Mouse (Mus musculus) adrenal gland, adult 8-10 months (tissue): ENCODE results near the gene Teddm3. TPM values are rescaled to one million over a fixed set of nuclear protein-coding genes. Genes with fewer than 3 reads are reported as not detected.
"Not testable (repeated sequence)": the region's sequence is repeated elsewhere in the genome, so short reads cannot be mapped to it uniquely, and the experiment has no call there.

Experiments used
- DNase-seq: peaks from one replicate; pipeline ENCODE4 v3.0.0; 2022
- total RNA-seq, 4 experiments: library from RNA; stranded (reverse); gene quantifications; 2 replicates each; pipeline ENCODE4 v1.2.4; 2022

Teddm3 gene
- under 1 TPM in 1 of 4 experiments, not detected in 3; 0.21 TPM for total RNA-seq

DNA sequence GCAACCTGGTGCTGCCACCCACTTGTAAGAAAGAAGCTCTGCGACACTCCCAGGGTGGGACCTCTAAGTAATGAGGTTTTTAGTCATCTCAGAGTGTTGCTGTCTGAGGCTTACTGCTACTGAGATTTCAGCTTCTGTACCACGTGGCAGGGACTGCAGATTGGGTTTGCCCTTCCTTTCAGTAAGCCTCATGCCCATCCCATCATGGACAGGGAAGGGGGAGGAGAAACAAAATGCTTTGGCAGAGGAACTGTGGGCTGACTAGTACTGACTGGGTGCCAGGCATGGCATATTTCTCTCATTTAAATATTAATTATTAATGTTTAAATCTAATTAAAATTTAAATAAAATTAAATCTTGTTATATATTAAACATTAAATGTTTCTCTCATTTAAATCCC is at the start of gene Teddm3:
Gene Teddm3, minus strand, starts transcription at position 101 of the 400 bp plus-strand sequence.
- not testable (repeated sequence) for DNase-seq

DNA sequence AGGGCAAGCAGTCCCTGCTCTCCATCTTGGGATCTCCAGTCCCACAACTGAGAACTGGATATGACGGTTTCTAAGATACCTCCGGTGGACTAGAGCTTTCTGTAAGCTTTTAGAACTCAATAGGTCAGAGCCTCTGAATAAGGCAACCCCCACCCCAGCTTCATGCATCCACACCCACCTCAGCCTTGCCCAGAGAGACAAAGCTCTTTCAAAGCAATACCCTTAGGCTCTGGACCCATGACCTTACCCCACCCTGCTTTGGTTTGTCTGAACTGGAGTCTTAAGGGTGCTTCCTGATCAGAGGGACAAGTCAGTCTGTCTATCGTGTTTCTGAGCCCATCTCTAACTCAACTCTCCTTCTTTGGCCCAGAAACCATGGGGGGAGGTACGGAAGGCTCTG is 48.9 kb upstream of the Teddm3 start:
- DNase-seq, result no peak

DNA sequence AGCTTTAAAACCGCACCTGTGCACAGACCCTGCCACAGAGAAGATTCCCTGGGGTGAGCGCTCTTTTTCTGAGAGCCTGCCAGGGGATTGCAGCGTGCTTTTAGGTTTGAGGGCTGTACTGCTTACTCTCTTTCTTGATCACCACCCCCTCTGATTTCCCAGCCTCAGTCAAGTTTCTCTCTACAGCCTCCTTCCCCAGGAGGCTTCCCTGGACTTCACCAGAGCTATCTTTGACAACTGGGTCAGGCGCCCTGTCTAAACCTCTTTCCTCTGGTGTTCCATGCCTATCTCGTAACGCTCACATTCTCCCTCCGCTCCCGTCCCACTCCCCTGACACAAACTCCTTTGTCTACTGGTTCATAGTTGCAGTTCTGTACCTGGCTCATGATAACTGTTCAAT is 45.6 kb upstream of the Teddm3 start:
- no peak for DNase-seq

DNA sequence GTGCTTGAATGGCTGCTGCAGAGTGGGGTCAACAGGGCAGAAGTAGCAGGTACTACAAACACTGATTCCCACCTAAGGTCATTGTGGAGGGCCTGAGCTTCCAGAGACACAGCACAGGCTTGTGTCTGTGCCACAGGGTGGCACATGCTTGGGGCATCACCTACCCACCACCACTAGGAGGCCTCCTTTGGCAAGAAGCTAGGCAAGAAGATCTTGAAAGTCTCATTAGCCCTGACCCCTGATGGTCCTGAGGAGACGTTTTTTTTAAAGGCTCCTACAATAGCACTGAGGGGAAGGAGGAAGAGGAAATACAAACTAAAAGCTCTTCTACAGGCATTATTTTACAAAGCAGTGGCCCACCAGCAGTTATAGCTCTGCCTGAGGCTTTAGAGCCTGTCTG is 44.7 kb upstream of the Teddm3 start:
- no peak for DNase-seq

DNA sequence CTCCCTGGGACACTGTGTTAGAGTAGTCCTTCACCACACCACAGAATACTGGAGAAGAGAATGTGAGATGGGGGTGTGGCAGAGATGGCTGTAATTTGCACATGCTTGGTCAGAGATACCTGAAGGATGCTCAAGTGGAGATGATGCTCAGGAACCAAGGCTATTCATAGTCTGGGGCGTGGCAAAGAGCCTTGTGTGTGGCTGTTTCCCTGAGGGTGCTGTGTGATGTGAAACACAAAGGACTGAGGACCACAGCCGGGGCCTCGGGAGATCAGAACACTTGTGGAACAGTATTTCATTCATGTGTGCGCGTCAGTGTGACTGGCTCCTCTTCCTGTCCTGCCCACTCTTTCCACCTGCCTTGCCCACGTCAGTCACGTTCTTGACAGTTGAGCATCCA is 44.2 kb upstream of the Teddm3 start:
- DNase-seq, result no peak

DNA sequence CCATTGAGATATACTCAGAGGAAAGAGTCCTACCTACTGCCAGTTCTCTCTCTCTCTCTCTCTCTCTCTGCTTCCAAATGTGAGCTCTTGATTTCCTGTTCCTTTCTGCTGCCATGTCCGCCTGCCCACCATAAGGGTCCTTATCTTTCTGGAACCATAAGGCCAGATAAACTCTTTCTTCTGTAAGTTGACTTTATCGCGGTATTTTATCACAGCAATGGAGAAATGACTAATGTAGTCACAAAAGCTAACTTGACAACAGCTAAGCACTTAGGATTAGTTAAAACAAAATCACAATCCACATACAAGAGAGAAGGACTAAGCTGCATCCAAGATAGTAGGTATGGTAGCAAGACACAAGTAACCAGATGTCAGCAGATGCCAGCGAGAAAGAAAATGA is 43.7 kb upstream of the Teddm3 start:
- DNase-seq, result no peak

DNA sequence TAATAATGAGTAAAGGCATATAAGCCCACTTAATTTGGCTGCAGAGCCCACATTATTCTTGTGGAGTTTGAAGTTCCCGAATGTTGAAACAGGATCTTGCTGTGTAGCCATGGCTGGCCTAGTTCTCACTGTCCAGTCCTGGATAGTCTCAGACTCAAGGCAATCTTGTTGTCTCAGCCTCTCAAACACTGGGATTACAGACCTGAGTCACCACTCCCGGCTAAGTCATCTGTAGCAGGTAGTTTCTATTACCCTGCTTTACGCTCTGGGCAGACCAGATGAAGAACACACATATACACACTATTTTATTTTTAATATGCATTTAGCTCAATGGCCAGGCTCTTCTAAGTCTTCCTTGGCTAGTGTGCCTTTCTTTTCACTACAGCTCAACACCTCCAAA is 42.8 kb upstream of the Teddm3 start:
- no peak for DNase-seq

DNA sequence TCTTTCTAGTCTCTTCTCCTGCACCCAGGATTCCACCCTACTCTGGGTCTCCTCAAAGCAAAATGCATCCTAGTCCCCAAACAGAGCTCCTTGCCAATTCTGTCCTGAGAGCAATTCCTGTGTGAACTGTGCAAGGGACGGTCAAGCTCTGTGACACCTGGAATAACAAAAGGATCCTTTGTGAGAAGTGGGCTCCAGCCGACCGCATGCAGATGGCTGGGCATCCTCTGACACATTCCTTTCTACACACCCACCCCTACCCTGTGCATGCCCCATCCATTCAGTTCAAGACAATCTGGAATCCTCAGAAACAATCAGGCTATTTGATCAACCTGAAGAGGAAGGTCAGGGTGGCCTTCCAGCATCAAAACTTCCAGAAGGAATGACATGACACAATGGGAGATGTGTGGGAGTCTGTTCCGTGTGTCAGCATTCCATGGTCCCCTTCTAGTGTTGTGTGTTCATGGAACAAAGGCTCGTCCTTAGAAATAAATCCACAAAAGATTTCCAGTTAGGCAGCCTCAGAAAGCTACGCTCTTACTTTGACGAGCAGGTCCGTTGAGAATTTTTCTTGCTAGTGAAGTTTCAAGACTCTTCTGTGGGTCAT is 41.6 kb upstream of the Teddm3 start:
- no peak for DNase-seq

DNA sequence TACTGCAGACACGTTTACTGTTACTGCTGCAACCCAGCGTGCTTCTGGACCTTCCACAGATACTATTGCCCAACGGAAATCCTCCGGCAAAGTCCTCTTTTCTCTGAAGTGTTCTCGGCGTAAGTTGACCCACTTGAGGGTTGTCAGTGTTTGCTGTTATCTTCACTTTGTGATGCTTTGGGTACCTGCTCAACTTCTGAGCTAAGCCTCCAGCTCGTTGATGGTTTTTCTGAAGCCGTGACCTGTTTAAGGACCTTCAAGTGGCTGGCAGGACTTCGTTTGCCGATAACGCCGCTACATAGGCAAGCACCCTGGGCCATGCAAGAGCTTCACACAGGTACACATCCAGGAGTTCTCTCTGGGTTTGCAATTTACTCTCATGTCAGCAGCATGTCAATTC is 40.4 kb upstream of the Teddm3 start:
- no peak for DNase-seq

DNA sequence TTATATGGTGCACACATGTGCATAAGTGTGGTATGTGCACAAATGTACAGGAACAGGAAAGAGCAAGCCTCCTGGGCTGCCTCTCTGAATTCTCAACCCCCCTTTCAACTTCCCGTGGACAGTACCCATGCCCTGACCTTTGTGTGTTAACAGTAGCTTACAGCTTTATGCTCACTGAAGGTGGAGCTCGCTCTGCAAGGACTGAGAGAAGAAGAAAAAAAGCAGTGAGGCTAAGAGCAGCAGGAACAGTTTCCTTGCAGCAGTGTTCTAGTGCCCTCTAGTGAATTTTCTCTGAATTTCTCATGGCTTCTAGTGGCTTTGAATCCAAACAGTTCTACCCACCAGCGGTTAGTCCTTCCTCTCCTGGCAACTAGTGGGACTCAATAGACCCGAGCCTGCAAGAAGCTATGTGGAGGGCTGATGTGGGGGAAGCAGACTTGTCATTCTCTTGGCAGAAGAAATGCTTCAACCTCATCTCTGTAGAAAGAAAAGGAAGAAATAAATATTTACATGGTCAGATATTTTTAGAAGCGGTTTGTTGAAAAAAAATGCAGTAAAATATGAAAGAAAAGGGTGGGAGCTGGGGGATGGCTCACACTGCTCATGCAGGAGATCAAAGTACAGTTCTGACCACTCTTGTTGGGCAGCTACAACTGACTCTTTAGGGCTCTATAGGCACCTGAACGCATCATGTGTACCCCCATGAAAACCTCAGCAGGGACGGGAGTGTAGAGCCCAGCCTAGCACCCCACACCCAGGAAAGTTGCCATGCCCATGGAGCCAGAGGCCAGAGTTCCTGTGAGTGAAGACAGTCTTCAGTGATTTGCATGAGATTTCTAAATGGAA is 38.9 kb upstream of the Teddm3 start:
- no peak for DNase-seq

DNA sequence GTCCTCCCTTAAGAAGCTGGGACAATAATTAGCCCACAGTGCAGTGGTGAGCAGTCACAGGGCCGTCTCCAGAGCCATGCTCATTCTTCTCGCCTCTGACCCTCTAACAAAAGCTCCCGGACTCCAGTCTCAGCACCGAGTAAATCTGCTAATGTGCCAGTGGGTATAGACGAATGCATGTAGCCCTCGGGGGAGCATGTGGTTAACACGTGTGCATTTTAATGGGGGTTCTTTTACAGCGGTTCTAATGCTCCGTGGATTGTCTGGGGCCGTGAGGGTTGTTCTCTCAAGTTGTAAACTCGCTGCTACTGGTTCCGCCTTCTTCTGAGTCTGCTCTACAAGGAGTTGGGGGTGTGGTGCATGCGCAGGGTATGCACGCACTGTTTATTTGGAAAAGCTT is 37.8 kb upstream of the Teddm3 start:
- DNase-seq, result no peak

DNA sequence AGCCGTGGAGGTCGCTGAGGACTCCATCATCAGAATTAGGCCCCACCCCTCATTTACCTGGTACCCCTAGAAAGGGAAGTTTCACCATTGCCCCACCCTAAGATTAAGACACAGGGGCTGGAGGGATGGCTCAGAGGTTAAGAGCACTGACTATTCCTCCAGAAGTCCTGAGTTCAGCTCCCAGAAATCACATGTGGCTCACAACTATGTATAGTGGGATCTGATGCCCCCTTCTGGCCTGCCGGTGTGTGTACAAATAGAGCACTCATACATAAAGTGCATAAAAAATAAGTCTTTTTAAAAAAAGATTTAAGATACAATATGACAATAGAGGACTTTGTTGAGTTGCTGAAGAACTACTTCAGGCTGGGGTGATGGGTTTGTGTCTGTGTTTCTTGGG is 34.5 kb upstream of the Teddm3 start:
- no peak for DNase-seq

DNA sequence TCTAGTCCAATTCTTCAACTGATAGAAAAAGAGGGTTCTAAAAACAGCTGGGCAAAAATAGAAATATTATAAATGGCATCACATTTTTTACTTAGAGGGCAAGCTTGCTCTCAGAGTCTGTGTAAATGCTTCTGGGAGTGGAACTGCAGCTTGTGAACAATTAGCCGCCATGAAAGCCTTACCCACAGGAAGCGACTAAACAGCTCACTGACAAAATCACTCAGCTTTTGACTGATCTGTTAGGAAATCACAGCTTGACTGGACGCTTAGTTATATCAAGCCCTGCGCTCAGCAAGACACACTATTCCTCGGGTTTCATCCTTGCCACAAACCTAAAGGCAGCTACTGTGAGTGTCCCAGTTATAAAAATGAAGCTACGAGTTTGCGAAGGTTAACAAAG is 33.8 kb upstream of the Teddm3 start:
- DNase-seq, result no peak

DNA sequence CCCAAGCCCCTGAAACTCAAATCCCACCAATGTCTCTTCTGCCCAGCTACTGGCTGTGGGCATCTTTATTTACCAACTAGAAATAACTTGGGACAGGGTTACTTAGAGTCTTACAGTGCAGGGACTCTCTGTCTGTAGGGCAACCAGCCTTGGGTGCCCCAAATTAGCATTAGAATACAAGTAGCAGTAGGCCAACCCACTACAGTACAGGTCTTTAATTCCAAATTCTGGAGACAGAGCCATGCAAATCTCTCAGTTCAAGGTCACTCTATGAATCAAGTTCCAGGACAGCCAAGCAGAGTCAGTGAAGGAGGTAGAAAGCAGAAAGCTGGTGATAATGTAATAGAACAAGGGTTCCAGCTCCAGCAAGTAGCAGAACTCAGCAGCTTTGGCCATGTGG is 30.9 kb upstream of the Teddm3 start:
- no peak for DNase-seq

DNA sequence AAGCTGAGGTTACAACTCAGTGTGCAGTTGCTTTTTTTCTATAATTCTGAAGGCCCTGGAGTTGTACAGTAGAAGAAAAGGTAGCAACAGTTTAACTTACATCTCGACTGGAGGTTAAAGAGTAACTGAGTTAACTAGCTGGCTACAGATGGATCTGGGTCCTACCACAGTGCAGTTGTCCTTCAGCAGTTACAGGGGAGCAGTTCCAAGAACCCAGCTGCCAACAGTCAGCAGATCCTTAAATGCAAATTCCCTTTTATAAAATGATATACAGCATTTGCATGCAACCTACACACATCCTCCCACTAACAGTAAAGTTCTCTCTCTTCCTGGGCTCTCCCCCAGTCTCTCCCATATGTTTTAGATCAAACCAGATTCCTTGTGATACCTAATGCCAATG is 28.3 kb upstream of the Teddm3 start:
- DNase-seq, result no peak

DNA sequence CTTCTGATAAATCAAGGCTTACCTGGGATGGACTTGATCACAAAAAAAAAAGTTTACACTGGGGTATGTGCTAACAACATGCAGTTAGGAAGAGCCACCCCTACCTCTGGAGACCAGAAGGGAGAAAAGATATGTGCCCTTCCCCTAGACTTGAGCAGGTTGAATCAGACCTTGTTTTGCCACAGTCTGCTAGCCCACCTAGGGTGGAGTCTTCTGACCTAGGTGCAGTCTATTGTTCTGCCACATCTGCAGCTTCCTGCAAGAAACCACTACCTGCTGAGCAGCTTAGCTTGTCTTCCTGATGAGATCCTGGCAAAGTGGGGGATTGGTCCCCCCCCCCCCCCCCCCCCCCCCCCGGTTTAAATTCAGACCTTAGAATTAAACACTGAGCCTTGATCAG is 21.4 kb upstream of the Teddm3 start:
- no peak for DNase-seq

DNA sequence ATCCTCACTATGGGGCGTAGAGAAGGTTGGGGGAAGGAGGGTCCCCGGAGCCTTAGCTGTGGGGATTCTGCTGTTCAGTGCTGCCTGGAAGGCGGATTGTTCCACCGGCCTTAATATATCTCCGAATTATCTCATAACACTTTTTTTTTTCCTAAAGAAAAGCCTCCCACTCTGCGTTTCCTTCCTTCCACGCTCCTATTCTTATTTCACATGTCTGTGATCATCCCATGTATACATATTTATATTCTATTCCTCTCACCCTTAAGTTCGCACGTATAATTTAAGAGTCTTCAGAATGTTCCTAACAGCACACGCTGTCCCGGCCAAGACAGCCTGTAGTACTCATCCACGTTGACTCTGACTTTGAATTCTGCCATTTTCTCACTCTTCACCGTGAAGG is 14.9 kb upstream of the Teddm3 start:
- no peak for DNase-seq

DNA sequence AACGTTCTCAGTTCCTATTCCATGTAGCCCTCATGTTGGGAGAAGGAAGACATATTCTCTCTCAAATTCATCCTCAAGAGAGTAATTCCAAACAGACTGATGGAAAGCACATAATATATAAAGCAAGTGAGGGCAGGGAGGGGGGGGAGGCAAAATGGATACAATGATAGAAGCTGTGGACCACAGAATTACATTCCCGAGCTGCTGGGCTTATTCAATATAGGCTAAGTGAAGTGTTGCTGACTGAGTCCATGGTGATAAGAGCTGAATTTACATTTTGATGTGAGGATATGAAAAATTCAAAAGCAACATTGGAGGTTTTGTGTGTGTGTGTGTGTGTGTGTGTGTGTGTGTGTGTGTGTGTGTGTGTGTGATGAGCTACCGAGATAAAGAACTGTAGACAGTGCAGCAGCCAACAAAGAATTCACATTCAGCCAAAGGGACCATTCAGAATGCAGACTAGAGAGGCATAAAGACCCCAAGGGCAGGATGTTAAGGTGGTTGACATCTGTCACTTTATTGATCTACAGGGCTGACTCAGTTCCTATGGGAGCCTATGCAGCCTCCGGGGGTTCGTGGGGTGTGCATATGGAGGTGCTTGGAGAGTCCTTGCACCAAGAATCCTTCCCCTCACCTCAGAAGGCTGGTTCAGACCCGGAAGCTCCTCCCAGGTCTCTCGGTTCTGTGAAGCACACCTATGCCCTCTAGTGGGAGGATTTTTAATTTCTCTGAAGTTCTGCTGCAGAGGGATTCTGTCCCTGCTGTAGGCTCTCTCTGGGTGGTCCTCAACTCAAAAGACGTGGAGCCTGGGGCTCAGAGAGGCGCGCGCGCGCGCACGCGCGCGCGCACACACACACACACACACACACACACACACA is 11.8 kb upstream of the Teddm3 start:
- DNase-seq, result not testable (repeated sequence)

DNA sequence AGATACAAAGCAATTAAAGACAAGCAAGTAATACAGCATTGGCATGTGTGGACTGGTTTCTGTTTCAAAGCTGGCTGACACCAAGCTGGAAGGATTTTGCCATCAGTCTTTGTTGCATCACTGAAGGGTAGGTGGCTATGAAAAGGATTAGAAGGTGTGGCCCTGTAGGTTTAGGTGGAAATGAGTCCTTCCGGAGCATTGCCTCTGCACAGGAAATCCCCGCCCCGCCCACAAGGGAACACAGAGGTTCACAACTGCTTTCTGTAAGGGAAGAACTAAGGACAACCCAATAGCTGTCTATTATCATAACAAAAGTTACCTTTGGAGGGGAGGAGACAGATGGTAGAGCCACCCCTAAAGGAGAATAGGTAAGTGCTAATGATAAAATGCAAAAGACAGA is 9.6 kb upstream of the Teddm3 start:
- DNase-seq, result not testable (repeated sequence)

DNA sequence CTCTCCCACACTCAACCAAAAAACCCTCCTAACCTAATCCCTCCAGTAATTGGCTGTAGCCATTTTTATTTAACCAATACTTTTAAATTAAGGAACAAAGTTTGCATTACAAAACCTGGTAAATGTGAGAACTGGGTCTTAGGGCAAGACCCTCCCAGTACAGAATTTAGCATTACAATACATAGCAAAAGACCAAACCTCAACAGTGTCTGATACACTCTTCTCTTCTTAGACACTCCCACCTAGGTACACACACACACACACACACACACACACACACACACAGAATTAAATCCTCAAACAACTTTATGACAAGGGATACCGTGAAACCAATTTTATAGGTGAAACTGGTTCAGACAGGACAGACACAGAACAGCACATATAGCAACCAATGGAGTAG is 5.4 kb upstream of the Teddm3 start:
- not testable (repeated sequence) for DNase-seq

DNA sequence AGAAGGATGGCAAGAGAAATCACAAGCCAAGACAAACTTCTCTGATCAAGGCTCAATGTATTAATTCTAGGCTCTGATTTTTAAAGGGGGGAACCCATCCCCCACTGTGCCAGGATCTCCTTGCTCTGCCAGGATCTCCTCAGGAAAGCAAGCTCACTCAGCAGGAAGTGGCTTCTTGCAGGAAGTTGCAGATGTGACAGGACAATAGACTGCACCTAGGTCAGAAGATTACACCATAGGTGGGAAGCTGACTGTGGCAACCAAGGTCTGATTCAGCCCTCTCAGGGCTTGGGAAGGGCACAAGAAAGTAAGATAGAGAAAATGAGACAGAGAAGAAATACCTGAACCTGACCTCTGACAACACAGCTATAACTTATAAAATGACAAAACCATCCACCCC is 2.5 kb upstream of the Teddm3 start:
- DNase-seq, result not testable (repeated sequence)

DNA sequence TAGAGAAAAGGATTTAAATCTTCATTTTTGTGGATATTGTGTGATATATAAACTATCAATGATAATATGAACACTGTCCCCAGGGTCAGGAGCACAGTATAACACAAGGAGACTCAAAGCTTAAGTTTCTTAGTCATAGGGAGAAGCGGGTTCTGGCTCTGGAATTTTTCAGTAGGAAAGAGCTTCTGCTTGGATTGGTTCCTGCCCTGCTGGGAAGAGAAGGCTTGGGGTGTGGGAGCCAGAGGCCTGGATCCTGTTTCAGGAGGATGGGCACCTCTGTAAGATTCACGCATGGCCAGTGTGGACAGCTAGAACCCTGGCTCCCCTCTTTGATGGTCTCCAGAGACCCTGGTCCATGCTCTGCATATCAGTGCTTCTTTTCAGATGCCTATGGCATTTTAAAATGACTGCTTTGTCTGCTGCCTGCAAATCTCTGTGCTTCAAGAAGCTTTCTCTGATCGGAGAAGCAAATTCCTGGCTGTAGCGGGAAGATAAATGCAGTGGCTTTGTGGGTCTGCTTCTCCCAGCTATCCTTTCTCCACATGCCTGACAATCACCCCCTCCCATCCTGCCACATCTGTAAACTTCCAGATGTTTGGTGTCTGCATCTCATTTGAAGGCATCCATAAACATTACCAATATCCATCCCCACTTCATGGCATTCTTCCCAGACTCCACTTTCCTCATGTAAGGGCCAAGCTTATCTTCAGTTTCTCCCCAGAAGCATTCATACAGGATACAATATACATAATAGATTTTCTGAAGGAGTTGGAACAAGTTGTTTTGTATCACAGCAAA is 2.0 kb downstream of the Teddm3 start:
- no peak for DNase-seq
